Mouse (Mus musculus) naive thymus-derived CD4-positive, alpha-beta T cell, adult 2 months (primary cell): ENCODE data around the gene Irx4.

Source experiments
- DNase-seq: peaks from one replicate; pipeline ENCODE4 v3.0.0-alpha.2; 2011; ENCODE audit warnings: low read depth

Irx4 gene

DNA sequence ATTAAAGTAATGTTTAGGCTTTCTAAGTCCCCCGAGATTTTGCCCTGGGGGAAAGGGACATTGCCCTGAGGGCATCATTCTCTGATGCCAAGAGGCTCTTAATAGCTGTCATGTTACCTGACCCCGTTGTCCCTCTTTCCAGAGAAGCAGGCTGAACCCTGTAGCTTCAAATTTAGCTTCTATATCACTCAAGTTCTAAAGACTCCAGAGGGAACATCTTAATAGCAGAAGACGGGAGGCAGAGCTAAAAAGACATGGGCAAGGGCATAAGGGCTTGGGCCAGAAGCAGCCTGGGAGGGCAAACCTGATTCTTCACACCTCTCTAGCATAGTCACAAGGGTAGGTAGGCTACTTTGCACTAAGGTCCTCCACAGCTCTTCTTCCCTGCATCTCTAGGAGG, 9.6 kb downstream of the Irx4 start:
- DNase-seq = no peak

- no peak for DNase-seq
Measured at GRCm38 (mm10) chr13:73270451-73271081, 10.3 kb downstream of the Irx4 start.

DNA sequence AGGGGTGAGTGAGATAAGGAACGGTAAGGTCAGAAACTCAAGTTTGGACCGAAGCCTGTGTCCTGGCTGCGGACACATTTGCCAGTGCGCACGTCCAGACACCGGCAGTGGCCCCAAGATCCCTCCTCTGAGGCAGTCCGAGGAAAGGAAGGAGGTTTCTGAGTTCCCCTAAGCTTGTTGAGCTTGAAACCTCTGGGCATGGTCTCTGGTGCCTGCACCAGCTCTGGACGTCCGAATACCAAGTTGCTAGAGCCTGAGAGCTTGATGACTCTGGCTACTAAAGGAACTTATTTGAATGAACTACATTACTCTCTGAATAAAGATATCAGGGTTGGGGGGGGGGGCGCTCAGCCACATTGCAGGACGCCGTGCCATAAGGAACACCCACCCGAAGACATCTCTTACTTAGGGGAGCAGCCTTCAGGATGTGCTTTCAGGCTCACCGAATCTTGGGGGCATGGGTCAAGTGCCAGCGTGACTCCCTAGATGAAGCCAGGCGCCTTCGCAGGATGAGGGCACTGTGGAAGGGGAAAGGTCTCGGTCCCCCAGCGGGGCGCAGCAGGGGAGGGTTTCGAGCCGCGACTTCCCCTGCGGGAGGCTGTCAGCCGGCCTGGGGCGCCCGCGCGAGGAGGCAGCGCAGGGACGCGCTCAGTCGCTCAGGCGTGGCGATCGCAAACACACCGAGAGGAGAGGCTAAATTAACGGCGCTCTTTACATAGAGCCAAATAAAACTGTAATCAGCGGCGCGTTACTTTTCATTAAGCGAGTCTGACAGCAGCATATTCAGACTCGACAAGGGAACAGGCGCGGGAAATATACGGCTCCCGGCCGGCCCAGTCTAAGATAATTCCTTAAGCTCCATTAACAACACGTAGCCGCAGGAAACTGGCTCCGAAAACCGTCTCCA, 11.3 kb downstream of the Irx4 start:
- no peak for DNase-seq

GRCm38 (mm10) chr13:73272794-73273282, 12.6 kb downstream of the Irx4 start:
- DNase-seq = no peak

- DNase-seq = no peak
Measured at GRCm38 (mm10) chr13:73273536-73273935, 13.3 kb downstream of the Irx4 start.

- DNase-seq = no peak
Measured at GRCm38 (mm10) chr13:73277361-73277760, 17.1 kb downstream of the Irx4 start.

GRCm38 (mm10) chr13:73277797-73278196, 17.5 kb downstream of the Irx4 start:
- DNase-seq = no peak

DNA sequence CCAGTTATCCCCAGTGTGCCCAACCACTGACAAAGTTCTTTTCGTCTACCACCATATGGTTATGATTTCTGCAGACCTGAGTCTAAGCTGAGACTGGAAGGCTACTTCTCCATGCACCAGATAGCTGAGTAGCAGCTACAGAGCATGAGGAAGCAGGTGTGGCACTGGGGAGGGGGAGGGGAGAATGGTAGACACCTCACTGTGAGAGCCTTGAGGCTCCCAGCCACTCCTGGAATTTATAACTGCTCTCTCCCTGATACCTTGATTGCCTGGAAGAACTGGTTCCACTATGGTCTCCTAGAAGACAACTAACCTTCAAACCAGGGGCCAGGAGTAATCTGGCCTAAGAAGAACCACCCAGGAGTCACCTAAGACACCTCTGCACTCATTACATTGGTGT, 18.9 kb downstream of the Irx4 start:
- DNase-seq = no peak

DNA sequence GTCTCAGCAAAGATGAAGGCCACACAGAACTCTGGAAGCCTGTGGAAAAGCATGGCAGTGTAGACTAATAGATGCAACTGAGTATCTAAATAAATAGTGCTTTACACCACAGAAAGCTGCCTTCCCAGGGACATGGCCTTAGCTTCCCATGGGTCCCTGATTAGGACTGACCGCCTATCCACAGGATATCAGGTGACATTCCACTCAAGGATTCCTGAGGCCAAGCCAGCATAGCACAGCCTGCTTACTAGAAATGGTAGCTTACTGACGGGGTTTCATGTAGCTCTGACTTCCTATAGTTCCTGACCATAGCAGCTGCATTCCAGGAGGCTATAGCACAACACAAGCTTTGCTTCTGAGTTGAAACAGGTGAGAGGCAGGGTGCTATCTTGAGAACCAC, 22.1 kb downstream of the Irx4 start:
- no peak for DNase-seq

DNA sequence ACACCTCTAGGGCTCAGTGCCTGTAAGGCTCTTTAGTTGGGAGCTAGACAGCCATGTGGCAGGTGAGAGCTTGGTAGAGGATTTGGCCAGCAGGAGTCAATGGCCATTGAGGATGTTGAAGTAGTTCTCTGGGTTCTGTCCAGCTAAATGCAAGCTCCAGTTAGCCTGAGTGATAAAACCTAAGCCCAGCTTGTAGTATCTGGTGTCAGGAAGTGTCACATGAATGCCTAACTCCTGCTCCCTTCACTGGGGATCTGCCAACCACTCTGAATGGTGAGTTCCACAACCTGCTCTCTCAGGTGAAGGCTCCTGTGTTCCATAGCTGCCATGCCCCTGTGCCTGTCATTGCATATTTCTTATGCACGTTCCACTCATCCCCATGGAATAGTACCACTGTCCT, 23.3 kb downstream of the Irx4 start:
- no peak for DNase-seq

DNA sequence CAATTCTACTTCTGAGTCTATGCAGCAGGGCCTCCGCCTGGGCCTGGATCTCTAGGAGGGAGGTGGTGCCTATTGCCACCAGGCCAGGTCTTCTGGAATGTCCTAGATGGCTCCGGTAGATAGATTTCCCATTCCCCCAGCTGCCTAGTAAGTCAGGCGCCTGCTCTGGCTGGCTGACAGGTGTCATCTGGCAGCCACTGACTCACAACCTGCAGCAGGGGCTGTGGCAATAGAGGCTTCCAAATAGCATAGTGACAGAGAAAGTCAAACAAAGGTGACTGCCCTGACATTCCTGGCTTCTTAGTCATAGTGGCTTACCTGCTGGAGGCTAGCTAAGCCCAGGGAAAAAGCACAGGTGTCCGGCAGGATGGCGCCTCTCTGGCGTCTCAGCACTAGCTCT, 29.9 kb downstream of the Irx4 start:
- DNase-seq = no peak

GRCm38 (mm10) chr13:73291102-73291501, 30.8 kb downstream of the Irx4 start:
- DNase-seq = no peak

GRCm38 (mm10) chr13:73298717-73299116, 38.4 kb downstream of the Irx4 start:
- DNase-seq = no peak

DNA sequence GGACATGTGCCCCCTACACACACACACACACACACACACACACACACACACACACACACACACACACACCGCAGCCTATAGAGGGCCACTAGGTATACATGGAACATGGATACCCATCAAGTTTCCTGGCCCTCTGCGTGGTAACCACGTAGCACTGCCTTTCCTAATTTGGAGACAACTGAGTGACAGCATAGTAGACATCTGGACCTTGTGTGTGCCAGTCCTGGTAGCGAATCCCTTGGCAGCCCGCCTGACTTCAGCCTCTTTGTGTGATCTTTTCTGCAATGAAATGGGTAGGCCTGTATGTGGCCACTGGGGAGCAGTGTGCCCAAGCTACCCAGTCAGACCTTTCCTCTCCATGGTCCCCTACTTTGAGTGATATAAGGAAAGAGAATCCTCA, 39.0 kb downstream of the Irx4 start:
- DNase-seq = no peak

DNA sequence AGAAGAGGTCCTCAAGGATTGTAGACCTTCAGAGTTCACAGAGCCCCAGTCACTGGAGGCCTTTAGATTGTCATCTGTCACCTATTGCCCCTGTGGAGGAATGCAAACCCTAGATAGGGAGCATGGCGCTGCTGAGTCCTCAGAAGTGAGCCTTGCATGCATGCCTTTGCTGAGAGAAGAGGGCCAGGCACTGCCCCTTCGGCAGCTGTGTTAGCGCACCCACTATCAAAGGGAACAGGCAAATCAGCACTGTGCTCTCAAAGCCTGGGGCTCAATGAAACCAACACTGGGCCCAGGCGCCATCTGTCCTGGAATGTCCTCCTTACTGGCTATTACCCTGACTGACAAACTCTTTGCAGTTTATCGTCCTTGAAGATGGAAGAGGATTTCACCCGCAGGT, 44.5 kb downstream of the Irx4 start:
- DNase-seq = no peak

DNA sequence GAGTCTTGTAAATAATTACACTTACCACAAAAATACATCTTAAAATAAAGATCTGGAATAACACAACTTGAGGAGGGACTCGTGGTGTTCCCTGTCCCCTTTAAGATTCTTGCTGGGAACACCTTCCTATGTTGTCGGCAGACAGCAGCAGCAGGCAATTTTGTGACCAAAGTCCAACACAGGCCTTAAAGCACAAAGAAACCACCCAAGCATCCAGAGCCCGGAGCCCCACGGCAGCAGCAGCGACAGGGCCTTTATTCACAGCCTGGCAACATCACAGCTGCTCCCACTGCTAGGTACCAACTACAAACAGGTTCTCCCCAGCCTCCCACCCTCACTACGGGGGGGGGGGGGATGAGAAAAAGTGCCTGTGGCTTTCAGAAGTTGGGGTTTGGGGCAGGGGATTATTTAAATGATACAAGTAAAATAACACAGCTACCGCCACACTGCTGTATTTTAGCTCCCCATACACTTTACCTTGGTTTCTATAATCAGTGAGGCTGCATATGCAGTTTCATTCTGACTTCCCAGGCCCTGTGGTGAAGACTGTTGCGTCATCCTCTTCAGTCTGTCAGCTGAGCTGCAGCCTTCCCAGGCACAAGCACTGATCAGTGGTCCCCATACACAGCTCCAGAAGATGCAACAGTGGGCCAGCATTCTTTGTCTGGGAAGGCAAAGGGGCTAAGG, 45.3 kb downstream of the Irx4 start:
- no peak for DNase-seq

- no peak for DNase-seq
Measured at GRCm38 (mm10) chr13:73306085-73306410, 45.8 kb downstream of the Irx4 start.

GRCm38 (mm10) chr13:73306430-73306829, 46.2 kb downstream of the Irx4 start:
- DNase-seq = no peak

GRCm38 (mm10) chr13:73310183-73310929, 50.1 kb downstream of the Irx4 start:
- DNase-seq = peak; percentile 53
